Mouse (Mus musculus): ENCODE data around the gene Rfx4.

DNA sequence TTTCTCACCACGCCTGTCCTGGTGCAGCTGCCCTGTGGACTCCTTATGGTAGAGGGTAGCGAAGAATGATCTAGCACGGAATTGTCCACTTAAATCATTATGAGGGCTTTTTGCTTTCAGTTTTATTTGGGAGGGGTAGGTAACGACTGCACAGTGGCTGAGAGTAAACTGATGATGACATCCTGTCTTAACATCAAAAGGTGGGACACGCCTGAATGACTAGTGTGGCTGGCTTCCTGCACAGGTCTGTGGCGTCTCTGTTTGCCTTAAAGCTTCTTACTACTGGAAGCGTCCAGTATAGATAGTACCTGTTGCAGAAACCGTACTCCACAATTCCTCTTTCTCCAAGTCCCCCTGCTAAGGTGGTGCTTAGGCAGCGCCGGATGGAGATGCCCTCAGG is 12.9 kb downstream of the Rfx4 start:
- no peak for TF ChIP-seq EP300 (optimal IDR thresholded peaks at IDR 0.05)
- no peak for TF ChIP-seq CTCF (IDR thresholded peaks at IDR 0.05; ENCODE audit: low read depth)
